Mouse (Mus musculus): Measurements from ENCODE around the gene Spata32. TPM values are rescaled to one million over a fixed set of nuclear protein-coding genes. Genes with fewer than 3 reads are reported as not detected.

Spata32 gene
- polyA plus RNA-seq, 1 experiment from 2014 or later: 0.92 TPM

- H3K4me3 ChIP-seq (ENCODE audit: low read depth, low read length): no peak overlapping the region
- no peaks in the 10 kb centered on the region for H3K36me3 ChIP-seq (ENCODE audit: control insufficient read depth, insufficient read depth, low read length)
- H3K9me3 ChIP-seq (ENCODE audit: control insufficient read depth, low read length): no peaks in the 10 kb centered on the region
- H3K27ac ChIP-seq (ENCODE audit: low read depth, low read length): peak overlapping the region; percentile 52; the same call in 1 of the 2 replicates
- H3K9ac ChIP-seq (replicated peaks; ENCODE audit: low read depth, low read length): no peak overlapping the region
- H3K27me3 ChIP-seq (ENCODE audit: control insufficient read depth, insufficient read depth, low read length): no peaks in the 10 kb centered on the region
- H3K4me1 ChIP-seq (ENCODE audit: control insufficient read depth, insufficient read depth, low read length): peaks cover 6% of the 10 kb centered on the region; the same call in 1 of the 2 replicates
- H3K4me2 ChIP-seq (ENCODE audit: low read depth, low read length): no peak overlapping the region
- 62% methylated on average over 11 of the region's 11 CpGs for WGBS
- no peak for ATAC-seq (ENCODE audit: low read depth)
These were observed 29.4 kb upstream of the Spata32 start for GRCm38 (mm10) chr11:103247504-103248177.

GRCm38 (mm10) chr11:103246731-103247290 is 28.6 kb upstream of the Spata32 start:
- no peak overlapping the region for H3K4me3 ChIP-seq (ENCODE audit: low read depth, low read length)
- H3K9me3 ChIP-seq (ENCODE audit: control insufficient read depth, low read length): no peaks in the 10 kb centered on the region
- H3K4me2 ChIP-seq (ENCODE audit: low read depth, low read length): no peak overlapping the region
- no peak overlapping the region for H3K9ac ChIP-seq (replicated peaks; ENCODE audit: low read depth, low read length)
- ATAC-seq (ENCODE audit: low read depth): no peak
- 77% methylated on average over 4 of the region's 4 CpGs for WGBS
- H3K27ac ChIP-seq (ENCODE audit: low read depth, low read length): no peak overlapping the region
- H3K36me3 ChIP-seq (ENCODE audit: control insufficient read depth, insufficient read depth, low read length): no peaks in the 10 kb centered on the region
- H3K4me1 ChIP-seq (ENCODE audit: control insufficient read depth, insufficient read depth, low read length): peaks cover 6% of the 10 kb centered on the region; the same call in 1 of the 2 replicates
- no peaks in the 10 kb centered on the region for H3K27me3 ChIP-seq (ENCODE audit: control insufficient read depth, insufficient read depth, low read length)

GRCm38 (mm10) chr11:103246081-103246730 is 28.0 kb upstream of the Spata32 start:
- no peak overlapping the region for H3K9ac ChIP-seq (replicated peaks; ENCODE audit: low read depth, low read length)
- peaks cover 6% of the 10 kb centered on the region; the same call in 1 of the 2 replicates for H3K4me1 ChIP-seq (ENCODE audit: control insufficient read depth, insufficient read depth, low read length)
- 76% methylated on average over 10 of the region's 10 CpGs for WGBS
- no peaks in the 10 kb centered on the region for H3K27me3 ChIP-seq (ENCODE audit: control insufficient read depth, insufficient read depth, low read length)
- no peaks in the 10 kb centered on the region for H3K36me3 ChIP-seq (ENCODE audit: control insufficient read depth, insufficient read depth, low read length)
- H3K27ac ChIP-seq (ENCODE audit: low read depth, low read length): no peak overlapping the region
- H3K9me3 ChIP-seq (ENCODE audit: control insufficient read depth, low read length): no peaks in the 10 kb centered on the region
- ATAC-seq (ENCODE audit: low read depth): no peak
- H3K4me3 ChIP-seq (ENCODE audit: low read depth, low read length): no peak overlapping the region
- H3K4me2 ChIP-seq (ENCODE audit: low read depth, low read length): no peak overlapping the region

- peaks cover 6% of the 10 kb centered on the region; the same call in 1 of the 2 replicates for H3K4me1 ChIP-seq (ENCODE audit: control insufficient read depth, insufficient read depth, low read length)
- no peak overlapping the region for H3K4me3 ChIP-seq (ENCODE audit: low read depth, low read length)
- H3K36me3 ChIP-seq (ENCODE audit: control insufficient read depth, insufficient read depth, low read length): no peaks in the 10 kb centered on the region
- no peak for ATAC-seq (ENCODE audit: low read depth)
- no peak overlapping the region for H3K9ac ChIP-seq (replicated peaks; ENCODE audit: low read depth, low read length)
- no peaks in the 10 kb centered on the region for H3K9me3 ChIP-seq (ENCODE audit: control insufficient read depth, low read length)
- H3K27ac ChIP-seq (ENCODE audit: low read depth, low read length): no peak overlapping the region
- H3K27me3 ChIP-seq (ENCODE audit: control insufficient read depth, insufficient read depth, low read length): no peaks in the 10 kb centered on the region
- WGBS: 79% methylated on average over 4 of the region's 4 CpGs
- no peak overlapping the region for H3K4me2 ChIP-seq (ENCODE audit: low read depth, low read length)
These were observed 26.6 kb upstream of the Spata32 start for GRCm38 (mm10) chr11:103244856-103245255.

- Histone ChIP-seq H3K9ac (replicated peaks; ENCODE audit: low read depth, low read length) (no peak overlapping the region), H3K27ac (ENCODE audit: low read depth, low read length) (no peak overlapping the region), H3K4me2 (ENCODE audit: low read depth, low read length) (no peak overlapping the region), H3K36me3 (ENCODE audit: control insufficient read depth, insufficient read depth, low read length) (0 out of 2 replicates have a peak, but pooled peaks cover 6% of the 10 kb centered on the region), H3K27me3 (ENCODE audit: control insufficient read depth, insufficient read depth, low read length) (no peaks in the 10 kb centered on the region), H3K4me3 (ENCODE audit: low read depth, low read length) (no peak overlapping the region), H3K9me3 (ENCODE audit: control insufficient read depth, low read length) (no peaks in the 10 kb centered on the region), H3K4me1 (ENCODE audit: control insufficient read depth, insufficient read depth, low read length) (no peaks in the 10 kb centered on the region)
- WGBS: 53% methylated on average over 7 of the region's 7 CpGs
- no peak for ATAC-seq (ENCODE audit: low read depth)
These were observed 22.5 kb upstream of the Spata32 start for GRCm38 (mm10) chr11:103240740-103241139.

GRCm38 (mm10) chr11:103237757-103238156 is 19.5 kb upstream of the Spata32 start:
- Histone ChIP-seq H3K4me3 (ENCODE audit: low read depth, low read length) (no peak overlapping the region), H3K27ac (ENCODE audit: low read depth, low read length) (no peak overlapping the region), H3K9me3 (ENCODE audit: control insufficient read depth, low read length) (no peaks in the 10 kb centered on the region), H3K9ac (replicated peaks; ENCODE audit: low read depth, low read length) (no peak overlapping the region), H3K4me1 (ENCODE audit: control insufficient read depth, insufficient read depth, low read length) (no peaks in the 10 kb centered on the region), H3K36me3 (ENCODE audit: control insufficient read depth, insufficient read depth, low read length) (0 out of 2 replicates have a peak, but pooled peaks cover 6% of the 10 kb centered on the region), H3K27me3 (ENCODE audit: control insufficient read depth, insufficient read depth, low read length) (no peaks in the 10 kb centered on the region), H3K4me2 (ENCODE audit: low read depth, low read length) (no peak overlapping the region)
- ATAC-seq (ENCODE audit: low read depth): no peak
- 78% methylated on average over 9 of the region's 9 CpGs for WGBS

- 88% methylated on average over 10 of the region's 10 CpGs for WGBS
- Histone ChIP-seq H3K4me2 (ENCODE audit: low read depth, low read length) (no peak overlapping the region), H3K9me3 (ENCODE audit: control insufficient read depth, low read length) (no peaks in the 10 kb centered on the region), H3K27me3 (ENCODE audit: control insufficient read depth, insufficient read depth, low read length) (no peaks in the 10 kb centered on the region), H3K27ac (ENCODE audit: low read depth, low read length) (no peak overlapping the region), H3K36me3 (ENCODE audit: control insufficient read depth, insufficient read depth, low read length) (0 out of 2 replicates have a peak, but pooled peaks cover 6% of the 10 kb centered on the region), H3K9ac (replicated peaks; ENCODE audit: low read depth, low read length) (no peak overlapping the region), H3K4me1 (ENCODE audit: control insufficient read depth, insufficient read depth, low read length) (no peaks in the 10 kb centered on the region), H3K4me3 (ENCODE audit: low read depth, low read length) (no peak overlapping the region)
- ATAC-seq (ENCODE audit: low read depth): no peak
These were observed 18.7 kb upstream of the Spata32 start for GRCm38 (mm10) chr11:103236903-103237302.

GRCm38 (mm10) chr11:103236431-103236830 is 18.2 kb upstream of the Spata32 start:
- ATAC-seq (ENCODE audit: low read depth): no peak
- Histone ChIP-seq H3K27me3 (ENCODE audit: control insufficient read depth, insufficient read depth, low read length) (no peaks in the 10 kb centered on the region), H3K36me3 (ENCODE audit: control insufficient read depth, insufficient read depth, low read length) (0 out of 2 replicates have a peak, but pooled peaks cover 6% of the 10 kb centered on the region), H3K9me3 (ENCODE audit: control insufficient read depth, low read length) (no peaks in the 10 kb centered on the region), H3K9ac (replicated peaks; ENCODE audit: low read depth, low read length) (no peak overlapping the region), H3K4me1 (ENCODE audit: control insufficient read depth, insufficient read depth, low read length) (no peaks in the 10 kb centered on the region), H3K27ac (ENCODE audit: low read depth, low read length) (no peak overlapping the region), H3K4me2 (ENCODE audit: low read depth, low read length) (no peak overlapping the region), H3K4me3 (ENCODE audit: low read depth, low read length) (no peak overlapping the region)
- 82% methylated on average over 6 of the region's 6 CpGs for WGBS

- Histone ChIP-seq H3K4me2 (ENCODE audit: low read depth, low read length) (no peak overlapping the region), H3K4me3 (ENCODE audit: low read depth, low read length) (no peak overlapping the region), H3K27ac (ENCODE audit: low read depth, low read length) (no peak overlapping the region), H3K36me3 (ENCODE audit: control insufficient read depth, insufficient read depth, low read length) (peaks cover 9% of the 10 kb centered on the region; the same call in 1 of the 2 replicates), H3K4me1 (ENCODE audit: control insufficient read depth, insufficient read depth, low read length) (no peaks in the 10 kb centered on the region), H3K9ac (replicated peaks; ENCODE audit: low read depth, low read length) (no peak overlapping the region), H3K27me3 (ENCODE audit: control insufficient read depth, insufficient read depth, low read length) (no peaks in the 10 kb centered on the region), H3K9me3 (ENCODE audit: control insufficient read depth, low read length) (no peaks in the 10 kb centered on the region)
- no peak for ATAC-seq (ENCODE audit: low read depth)
- whole genome bisulfite sequencing: 77% methylated on average over 11 of the region's 11 CpGs
These were observed 17.5 kb upstream of the Spata32 start for GRCm38 (mm10) chr11:103235702-103236101.

Data from neural tube, embryonic 14.5 days (tissue).